18 mouse cellular contexts compared by ENCODE assay signal in genomic region chr5:99378437-99379226, GRCm38 (mm10).
DNase-seq lines count a peak whose midpoint lies in the region; ATAC-seq and TF ChIP-seq lines count a peak whose summit lies in the region.
"Had no signal": no experiment of that assay in that cellular context is flagged by ENCODE, and none has a peak within 500 bp of the region (broad histone marks: within the 10 kb centered on the region; RNA-seq: fewer than 3 reads in every experiment).

No protein-coding gene starts in this region.

- H3K27ac ChIP-seq in hindbrain, postnatal 0 days = no peak overlapping the region
- H3K27ac ChIP-seq in hindbrain, embryonic 14.5 days = no peak overlapping the region; the same call in 1 of the 2 replicates
- peak overlapping the region; percentile 70 for H3K27ac ChIP-seq in limb, embryonic 11.5 days (replicated peaks; ENCODE audit: low read depth, low read length)
- H3K27ac ChIP-seq: intestine, embryonic 15.5 days; left cerebral cortex, adult 2 months; midbrain, embryonic 12.5 days; neural tube, embryonic 12.5 days had no signal

- no peak for TF ChIP-seq CTCF in hindbrain, postnatal 0 days (IDR thresholded peaks at IDR 0.05; ENCODE audit: low read depth)
- no peak for TF ChIP-seq CTCF in brain, embryonic 14.5 days (IDR thresholded peaks at IDR 0.05; ENCODE audit: borderline replicate concordance, extremely low read depth, insufficient read depth, insufficient read length)

- H3K9ac ChIP-seq in hindbrain, postnatal 0 days (replicated peaks; ENCODE audit: low read length) = no peak overlapping the region
- H3K9ac ChIP-seq in hindbrain, embryonic 14.5 days = no peak overlapping the region
- H3K9ac ChIP-seq in limb, embryonic 11.5 days (ENCODE audit: low read length) = no peak overlapping the region
- H3K9ac ChIP-seq: intestine, embryonic 15.5 days; midbrain, embryonic 12.5 days; neural tube, embryonic 12.5 days had no signal

- TF ChIP-seq POLR2A in brain, embryonic 14.5 days (IDR thresholded peaks at IDR 0.05; ENCODE audit: borderline replicate concordance, extremely low read depth, insufficient read depth, insufficient read length, poor library complexity, severe bottlenecking) = no peak

- H3K4me1 ChIP-seq in hindbrain, postnatal 0 days (ENCODE audit: insufficient read depth, low read length) = peaks cover 9% of the 10 kb centered on the region; the same call in 1 of the 2 replicates
- H3K4me1 ChIP-seq in hindbrain, embryonic 14.5 days (replicated peaks; ENCODE audit: control insufficient read depth, insufficient read depth, low read length) = peaks cover 18% of the 10 kb centered on the region
- peaks cover 31% of the 10 kb centered on the region for H3K4me1 ChIP-seq in limb, embryonic 11.5 days (ENCODE audit: control insufficient read depth, insufficient read depth, low read length)

- H3K27me3 ChIP-seq in hindbrain, postnatal 0 days (ENCODE audit: insufficient read depth, low read length) = no peaks in the 10 kb centered on the region
- peaks cover 2% of the 10 kb centered on the region; the same call in 1 of the 2 replicates for H3K27me3 ChIP-seq in hindbrain, embryonic 14.5 days (ENCODE audit: control insufficient read depth, insufficient read depth, low read length)
- no peaks in the 10 kb centered on the region for H3K27me3 ChIP-seq in limb, embryonic 11.5 days (ENCODE audit: control insufficient read depth, insufficient read depth, low read length)
- H3K27me3 ChIP-seq: CH12.LX; intestine, embryonic 15.5 days; neural tube, embryonic 12.5 days had no signal

- H3K9me3 ChIP-seq in hindbrain, postnatal 0 days (ENCODE audit: low read length) = no peaks in the 10 kb centered on the region
- no peaks in the 10 kb centered on the region for H3K9me3 ChIP-seq in hindbrain, embryonic 14.5 days (ENCODE audit: control insufficient read depth, low read length)
- no peaks in the 10 kb centered on the region for H3K9me3 ChIP-seq in limb, embryonic 11.5 days (ENCODE audit: control insufficient read depth, low read length)
- H3K9me3 ChIP-seq: intestine, embryonic 15.5 days; midbrain, embryonic 12.5 days; neural tube, embryonic 12.5 days had no signal

- DNase-seq in embryo, embryonic 11 days = peak; percentile 42
- DNase-seq in embryo, embryonic 9.5 days (ENCODE audit: extremely low spot score) = no peak
- peak; percentile 66 for DNase-seq in hindbrain, postnatal 0 days (ENCODE audit: low spot score)
- no peak for DNase-seq in hindbrain, embryonic 14.5 days (ENCODE audit: low spot score)
- DNase-seq in brain, embryonic 14.5 days (ENCODE audit: low read depth) = peak; percentile 79
- no peak for DNase-seq in limb, embryonic 11.5 days (ENCODE audit: low spot score)
- no peak for DNase-seq in adrenal gland, adult 8-10 months
- no peak for DNase-seq in gastrocnemius, adult 8-10 months (ENCODE audit: low spot score in 2 of 2)
- DNase-seq: cerebellum, adult 18-20 months; heart, adult 18-20 months; lung, postnatal 36 days; thymus, adult 2 months had no signal

- H3K4me3 ChIP-seq in hindbrain, postnatal 0 days (ENCODE audit: low read length) = no peak overlapping the region
- H3K4me3 ChIP-seq in hindbrain, embryonic 14.5 days (replicated peaks; ENCODE audit: low read length) = no peak overlapping the region
- H3K4me3 ChIP-seq in limb, embryonic 11.5 days (ENCODE audit: low read depth, low read length) = no peak overlapping the region
- H3K4me3 ChIP-seq: erythroblast, embryonic 14.5 days; intestine, embryonic 15.5 days; left cerebral cortex, adult 2 months; midbrain, embryonic 12.5 days; neural tube, embryonic 12.5 days had no signal

- 58% methylated on average over 11 of the region's 11 CpGs for whole genome bisulfite sequencing in hindbrain, postnatal 0 days
- WGBS in hindbrain, embryonic 14.5 days = 70% methylated on average over 11 of the region's 11 CpGs
- 28% methylated on average over 11 of the region's 11 CpGs for WGBS in limb, embryonic 11.5 days

- H3K36me3 ChIP-seq in hindbrain, postnatal 0 days (ENCODE audit: insufficient read depth, low read length) = no peaks in the 10 kb centered on the region
- no peaks in the 10 kb centered on the region for H3K36me3 ChIP-seq in hindbrain, embryonic 14.5 days (replicated peaks; ENCODE audit: control insufficient read depth, insufficient read depth)
- H3K36me3 ChIP-seq in limb, embryonic 11.5 days (ENCODE audit: control insufficient read depth, insufficient read depth, low read length) = no peaks in the 10 kb centered on the region
- H3K36me3 ChIP-seq: intestine, embryonic 15.5 days; midbrain, embryonic 12.5 days; neural tube, embryonic 12.5 days had no signal

- no peak for ATAC-seq in hindbrain, postnatal 0 days
- no peak for ATAC-seq in hindbrain, embryonic 14.5 days (ENCODE audit: low FRiP score)
- peak; percentile 52; the same call in 1 of the 2 replicates for ATAC-seq in limb, embryonic 11.5 days (ENCODE audit: insufficient number of reproducible peaks, low FRiP score, low TSS enrichment, low read depth)
- ATAC-seq: intestine, embryonic 15.5 days had no signal

- no peak overlapping the region for H3K4me2 ChIP-seq in hindbrain, postnatal 0 days (ENCODE audit: low read depth, low read length)
- H3K4me2 ChIP-seq in hindbrain, embryonic 14.5 days (replicated peaks) = no peak overlapping the region
- no peak overlapping the region for H3K4me2 ChIP-seq in limb, embryonic 11.5 days (ENCODE audit: low read depth, severe bottlenecking)
- H3K4me2 ChIP-seq: midbrain, embryonic 12.5 days; neural tube, embryonic 12.5 days had no signal

Comparison
In these comparisons a context has a peak if more than half of its experiments do, and no peak if none do; other contexts are left out.
1. DNase-seq: peak in embryo, embryonic 11 days (single experiment), hindbrain, postnatal 0 days (single experiment) and brain, embryonic 14.5 days (single experiment); none in embryo, embryonic 9.5 days (single experiment), hindbrain, embryonic 14.5 days (single experiment), limb, embryonic 11.5 days (single experiment), adrenal gland, adult 8-10 months (single experiment) and gastrocnemius, adult 8-10 months (0 of 2).